Mouse (Mus musculus) brain, embryonic 14.5 days (tissue): ENCODE data around the gene Tekt3.

Experiments used
- CTCF ChIP-seq: fragments of 200-500 bp; IDR thresholded peaks from 2 replicates; pipeline ENCODE4 v1.5.1; 2012; ENCODE audit warnings: inconsistent platforms, mild to moderate bottlenecking, moderate library complexity, borderline replicate concordance; ENCODE audit not compliant: insufficient read depth, insufficient read length; ENCODE audit errors: extremely low read depth
- POLR2A ChIP-seq: fragments of 200-500 bp; IDR thresholded peaks from 2 replicates; pipeline ENCODE4 v1.6.1; 2012; ENCODE audit warnings: mild to moderate bottlenecking, inconsistent platforms, borderline replicate concordance; ENCODE audit not compliant: poor library complexity, insufficient read depth, insufficient read length, severe bottlenecking; ENCODE audit errors: extremely low read depth

DNA sequence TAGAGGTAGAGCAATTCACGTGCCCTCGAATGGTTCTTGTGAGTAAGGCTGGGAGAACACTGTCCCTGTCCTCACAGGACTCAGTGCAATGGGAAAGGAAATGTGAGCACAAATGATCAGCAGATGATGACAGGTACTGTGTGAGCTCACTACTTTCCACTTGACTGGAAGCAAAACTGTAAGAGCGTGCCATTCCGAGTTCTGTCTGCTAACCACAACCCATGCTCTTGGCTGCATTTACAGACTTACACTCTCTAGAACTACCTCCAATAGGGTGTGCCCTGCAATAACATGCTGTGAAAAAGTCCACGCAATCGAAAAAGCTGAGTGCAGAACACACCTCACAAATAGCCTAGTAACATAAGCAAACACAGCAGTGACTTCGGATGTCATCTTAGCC is 5.9 kb upstream of the Tekt3 start:
- TF ChIP-seq POLR2A (no peak), CTCF (no peak)
